Mouse (Mus musculus): ENCODE data around the gene Hsd17b12.

Hsd17b12 gene

GRCm38 (mm10) chr2:94103758-94104157 is 54.0 kb downstream of the Hsd17b12 start:
- in situ Hi-C loops (cut with MboI, MseI) = no loop called here

GRCm38 (mm10) chr2:94089901-94090300 is 67.9 kb downstream of the Hsd17b12 start:
- in situ Hi-C loops (cut with MboI, MseI) = loop anchor here in 1 of 2 experiments (10.0 kb wide), 1 partner anchor 545 kb away; no protein-coding TSS in a partner anchor

GRCm38 (mm10) chr2:94069482-94069881 is 88.3 kb downstream of the Hsd17b12 start:
- in situ Hi-C loops (cut with MboI, MseI) = no loop called here

GRCm38 (mm10) chr2:94066540-94067135 is 91.1 kb downstream of the Hsd17b12 start:
- in situ Hi-C loops (cut with MboI, MseI) = no loop called here

GRCm38 (mm10) chr2:94066120-94066519 is 91.6 kb downstream of the Hsd17b12 start:
- in situ Hi-C loops (cut with MboI, MseI) = no loop called here

GRCm38 (mm10) chr2:94062791-94063190 is 95.0 kb downstream of the Hsd17b12 start:
- in situ Hi-C loops (cut with MboI, MseI) = no loop called here

GRCm38 (mm10) chr2:94059459-94059858 is 98.3 kb downstream of the Hsd17b12 start:
- in situ Hi-C loops (cut with MboI, MseI) = no loop called here

GRCm38 (mm10) chr2:94054813-94055212 is 103.0 kb downstream of the Hsd17b12 start:
- in situ Hi-C loops (cut with MboI, MseI) = loop anchor here in 1 of 2 experiments (5.0 kb wide), 1 partner anchor 82 kb away; no protein-coding TSS in a partner anchor

- in situ Hi-C loops (cut with MboI, MseI) = loop anchor here in 1 of 2 experiments (5.0 kb wide), 1 partner anchor 85 kb away; no protein-coding TSS in a partner anchor
Measured at GRCm38 (mm10) chr2:94051952-94052351, 105.8 kb downstream of the Hsd17b12 start.

GRCm38 (mm10) chr2:94050901-94051300 is 106.9 kb downstream of the Hsd17b12 start:
- in situ Hi-C loops (cut with MboI, MseI) = loop anchor here in 1 of 2 experiments (5.0 kb wide), 1 partner anchor 86 kb away; no protein-coding TSS in a partner anchor

- in situ Hi-C loops (cut with MboI, MseI) = loop anchor here (5.0 kb wide), 2 partner anchors 88 to 203 kb away; no protein-coding TSS in a partner anchor
Measured at GRCm38 (mm10) chr2:94049471-94050176, 108.1 kb downstream of the Hsd17b12 start.

- in situ Hi-C loops (cut with MboI, MseI) = loop anchor here in 1 of 2 experiments (5.0 kb wide), 1 partner anchor 203 kb away; no protein-coding TSS in a partner anchor
Measured at GRCm38 (mm10) chr2:94048733-94049470, 108.9 kb downstream of the Hsd17b12 start.

- in situ Hi-C loops (cut with MboI, MseI) = loop anchor here in 1 of 2 experiments (5.0 kb wide), 1 partner anchor 204 kb away; no protein-coding TSS in a partner anchor
Measured at GRCm38 (mm10) chr2:94048271-94048670, 109.5 kb downstream of the Hsd17b12 start.

- in situ Hi-C loops (cut with MboI, MseI) = loop anchor here in 1 of 2 experiments (5.0 kb wide), 1 partner anchor 207 kb away; no protein-coding TSS in a partner anchor
Measured at GRCm38 (mm10) chr2:94045411-94046090, 112.2 kb downstream of the Hsd17b12 start.

- in situ Hi-C loops (cut with MboI, MseI) = no loop called here
Measured at GRCm38 (mm10) chr2:94044174-94044573, 113.6 kb downstream of the Hsd17b12 start.

- in situ Hi-C loops (cut with MboI, MseI) = no loop called here
Measured at GRCm38 (mm10) chr2:94043662-94044061, 114.1 kb downstream of the Hsd17b12 start.

GRCm38 (mm10) chr2:94042461-94042860 is 115.3 kb downstream of the Hsd17b12 start:
- in situ Hi-C loops (cut with MboI, MseI) = no loop called here

GRCm38 (mm10) chr2:94040391-94041125 is 117.2 kb downstream of the Hsd17b12 start:
- in situ Hi-C loops (cut with MboI, MseI) = no loop called here

GRCm38 (mm10) chr2:94035428-94036331 is 122.1 kb downstream of the Hsd17b12 start:
- in situ Hi-C loops (cut with MboI, MseI) = loop anchor here in 1 of 2 experiments (10.0 kb wide), 1 partner anchor 1159 kb away; no protein-coding TSS in a partner anchor

All from T-helper 17 cell (primary cell).